Mouse (Mus musculus) spleen, postnatal 4 days (tissue): ENCODE measurements around the gene Ksr1.

Source experiments
- DNase-seq, 2 experiments: peaks; one replicate each; pipeline ENCODE4 v3.0.0; 2022; ENCODE audit warnings: low spot score in 2 of 2

Gene Ksr1

DNA sequence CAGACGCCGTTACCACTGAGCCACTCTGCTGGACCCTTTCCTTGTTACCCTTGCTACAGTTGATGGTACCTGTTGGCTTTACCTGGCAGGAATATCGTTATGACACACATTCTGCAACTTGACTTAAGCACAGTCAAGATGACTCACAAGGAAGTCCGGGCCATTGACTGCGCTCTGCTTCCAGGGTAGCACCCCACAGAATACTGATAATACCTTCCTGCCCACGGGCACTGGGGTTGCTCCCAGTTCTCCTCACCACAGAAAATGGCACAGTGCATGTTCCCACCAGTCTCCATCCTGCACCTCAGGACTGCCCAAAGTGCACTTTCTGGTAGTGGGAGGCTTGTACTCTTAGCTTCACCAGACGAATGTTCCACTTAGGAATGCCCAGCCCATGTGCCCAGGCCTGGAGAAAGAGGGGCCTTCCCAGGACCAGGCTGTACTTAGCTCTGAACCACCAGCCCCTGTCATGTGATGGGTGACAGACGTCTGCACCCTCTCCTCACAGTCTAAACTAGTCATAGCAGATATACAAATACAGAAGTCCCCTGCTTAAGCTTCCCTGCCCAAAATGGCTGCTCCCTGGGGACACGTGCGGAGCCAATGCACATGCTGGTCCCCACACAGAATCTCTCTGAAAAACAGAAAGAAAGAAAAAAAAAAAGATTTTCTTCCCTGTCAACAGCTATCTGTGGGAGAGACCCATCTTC is 52.1 kb downstream of the Ksr1 start:
- no peak for DNase-seq

GRCm38 (mm10) chr11:79093386-79093906 is 52.8 kb downstream of the Ksr1 start:
- no peak for DNase-seq

DNA sequence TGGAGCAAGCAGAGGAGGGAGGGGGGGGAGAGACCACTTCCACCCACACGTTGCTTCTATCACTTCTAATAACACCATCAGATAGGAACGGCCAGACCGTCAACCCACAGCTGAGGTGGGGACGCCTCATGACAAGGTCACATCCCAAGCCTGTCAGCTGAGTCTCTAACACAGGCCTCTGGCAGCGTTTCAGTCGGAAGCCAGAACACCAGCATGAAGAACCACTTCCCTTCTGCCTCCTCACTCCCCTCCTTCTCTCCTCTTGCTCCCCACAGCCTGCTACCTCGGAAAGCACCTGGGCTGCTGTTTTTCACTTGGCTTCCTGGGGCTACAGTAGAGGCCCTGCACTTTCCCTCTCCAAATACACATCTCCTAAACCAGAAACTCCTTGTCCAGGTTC is 53.4 kb downstream of the Ksr1 start:
- no peak for DNase-seq

GRCm38 (mm10) chr11:79092245-79092644 is 54.0 kb downstream of the Ksr1 start:
- no peak for DNase-seq

DNA sequence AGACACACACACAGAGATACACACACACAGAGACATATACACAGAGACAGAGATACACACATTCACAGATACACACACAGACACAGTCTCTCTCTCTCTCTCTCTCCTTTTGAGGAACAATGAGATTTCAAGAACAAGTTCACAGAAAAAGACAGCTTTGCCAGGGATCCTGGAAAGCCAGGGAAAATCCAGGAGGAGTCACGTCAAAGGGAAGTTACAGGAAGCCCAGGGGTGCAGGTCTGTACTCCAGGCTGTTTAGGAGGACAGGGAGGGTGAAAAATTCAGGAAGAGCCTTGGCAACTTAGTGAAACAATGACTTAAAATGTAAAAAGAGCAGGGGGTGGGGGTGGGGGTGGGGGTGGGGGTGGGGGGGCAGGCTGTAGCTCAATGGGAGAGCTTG is 56.5 kb downstream of the Ksr1 start:
- no peak for DNase-seq

DNA sequence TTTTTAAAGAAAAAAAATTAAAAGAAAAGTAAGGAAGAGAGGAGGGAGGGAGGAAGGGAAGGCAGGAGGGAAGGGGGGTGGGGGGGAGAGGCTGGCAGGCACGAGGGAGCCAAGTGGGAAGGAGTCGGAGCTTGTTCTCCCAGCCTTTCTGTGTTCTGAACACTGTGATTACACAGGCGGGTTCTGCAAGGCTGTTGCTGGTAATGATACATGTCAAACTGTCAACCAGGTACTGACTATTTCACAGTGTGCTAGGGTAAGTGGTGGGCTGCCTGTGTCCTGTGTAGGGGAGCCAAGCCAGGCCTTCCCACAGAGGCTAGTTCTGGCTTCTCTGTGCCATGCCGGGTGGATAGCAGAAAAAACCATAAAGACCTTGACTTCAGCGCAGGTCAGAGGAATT is 57.2 kb downstream of the Ksr1 start:
- no peak for DNase-seq

- no peak for DNase-seq
Observed at GRCm38 (mm10) chr11:79088325-79088724, 57.9 kb downstream of the Ksr1 start.

GRCm38 (mm10) chr11:79087731-79088311 is 58.4 kb downstream of the Ksr1 start:
- peak in 1 of 2 experiments; percentile 24 for DNase-seq

DNA sequence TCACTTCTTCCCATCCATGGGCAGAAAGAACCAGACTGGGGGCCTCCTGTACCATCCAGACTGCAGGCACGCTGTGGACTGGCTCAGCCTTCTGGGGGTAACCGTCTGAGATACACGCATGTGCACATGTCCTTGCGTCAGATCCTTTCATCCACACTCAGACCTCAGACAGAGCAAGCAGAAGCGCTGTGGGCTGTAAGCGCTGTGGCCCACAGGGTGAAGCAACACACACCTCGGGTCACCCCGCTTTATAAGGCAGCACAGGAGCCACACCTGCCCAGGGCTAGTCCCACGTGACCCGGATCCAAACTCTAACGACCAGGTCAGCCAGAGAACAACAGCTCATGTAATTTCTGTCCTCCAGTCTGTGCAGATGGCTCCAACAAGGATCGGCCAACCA is 59.4 kb downstream of the Ksr1 start:
- DNase-seq, result no peak

DNA sequence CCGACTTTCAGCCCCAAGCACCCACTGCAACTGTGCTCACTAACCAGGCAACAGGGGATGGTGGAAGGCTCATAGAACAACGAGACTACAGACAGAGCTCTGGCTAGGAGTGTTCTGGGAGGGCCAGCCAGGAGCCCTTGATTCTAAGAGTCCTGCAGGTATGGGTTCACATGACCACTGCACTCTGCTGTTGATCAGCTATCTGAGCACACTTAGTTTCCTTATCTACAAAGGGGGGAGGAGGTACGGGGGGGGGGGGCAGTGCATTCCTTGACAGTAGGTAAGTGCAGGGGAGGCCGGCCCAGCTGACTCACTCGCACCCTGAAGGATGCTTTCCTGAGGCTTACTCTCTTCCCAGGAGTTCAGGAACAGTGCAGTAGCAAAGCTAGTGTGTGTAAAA is 61.1 kb downstream of the Ksr1 start:
- no peak for DNase-seq

- DNase-seq, result no peak
Observed at GRCm38 (mm10) chr11:79083018-79083441, 63.2 kb downstream of the Ksr1 start.

GRCm38 (mm10) chr11:79080965-79081891 is 65.0 kb downstream of the Ksr1 start:
- DNase-seq, result no peak

DNA sequence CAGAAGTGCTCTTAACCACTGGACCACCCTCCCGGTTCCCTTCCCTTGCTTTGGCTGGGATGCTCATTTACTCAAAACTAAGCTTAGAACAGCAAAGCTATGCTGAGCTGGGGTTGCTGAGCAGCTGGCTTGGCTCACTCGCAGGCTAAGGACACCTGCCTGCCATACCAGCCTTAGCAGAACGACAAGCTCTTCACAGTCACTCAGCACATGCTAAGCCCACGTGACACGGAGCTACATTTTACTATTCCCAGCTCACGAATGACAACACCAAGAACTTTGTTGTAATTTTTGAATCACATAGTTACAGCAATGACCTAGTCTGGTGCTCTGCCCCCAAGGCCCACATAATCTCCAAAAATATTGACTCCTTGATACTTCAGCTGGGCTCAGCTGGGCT is 66.1 kb downstream of the Ksr1 start:
- no peak for DNase-seq

GRCm38 (mm10) chr11:79076484-79076883 is 69.7 kb downstream of the Ksr1 start:
- DNase-seq, result peak; percentile 64 to 72

DNA sequence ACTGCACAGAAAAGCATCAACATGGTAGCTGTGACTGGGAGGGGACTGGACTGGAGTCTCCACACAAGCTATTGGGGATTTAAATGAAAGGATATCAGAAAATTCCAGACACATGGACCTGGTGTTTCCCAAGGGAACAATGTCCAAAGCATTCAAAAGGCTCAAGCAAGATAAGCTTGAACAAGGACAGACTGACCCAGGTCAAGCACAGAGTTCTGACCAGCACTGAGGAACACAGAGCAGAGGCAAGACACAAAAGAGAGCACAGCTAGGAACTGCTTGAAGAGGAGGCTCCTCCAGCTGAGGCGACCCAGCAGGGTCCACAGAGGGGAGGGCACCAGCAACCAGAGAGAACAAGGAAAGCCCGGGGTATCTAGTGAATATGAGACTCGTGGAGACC is 71.2 kb downstream of the Ksr1 start:
- DNase-seq, result no peak

DNA sequence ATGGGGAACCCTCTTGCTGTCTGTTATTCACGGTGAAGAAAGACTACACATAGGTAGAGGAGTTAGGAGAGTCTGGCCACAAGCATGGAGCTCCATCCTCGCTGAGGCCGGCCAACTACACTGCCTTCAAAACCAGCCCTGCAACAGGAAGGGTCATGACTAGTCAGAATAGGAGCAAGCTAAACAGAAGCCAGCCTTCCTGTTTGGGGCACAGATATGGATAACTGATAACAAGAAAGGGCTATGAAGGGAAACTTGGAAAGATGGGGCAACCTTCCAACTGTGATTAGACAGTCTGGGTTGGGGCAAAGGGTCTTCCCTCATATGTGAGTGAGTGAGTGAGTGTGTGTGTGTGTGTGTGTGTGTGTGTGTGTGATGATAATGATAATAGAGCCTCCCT is 71.6 kb downstream of the Ksr1 start:
- no peak for DNase-seq

DNA sequence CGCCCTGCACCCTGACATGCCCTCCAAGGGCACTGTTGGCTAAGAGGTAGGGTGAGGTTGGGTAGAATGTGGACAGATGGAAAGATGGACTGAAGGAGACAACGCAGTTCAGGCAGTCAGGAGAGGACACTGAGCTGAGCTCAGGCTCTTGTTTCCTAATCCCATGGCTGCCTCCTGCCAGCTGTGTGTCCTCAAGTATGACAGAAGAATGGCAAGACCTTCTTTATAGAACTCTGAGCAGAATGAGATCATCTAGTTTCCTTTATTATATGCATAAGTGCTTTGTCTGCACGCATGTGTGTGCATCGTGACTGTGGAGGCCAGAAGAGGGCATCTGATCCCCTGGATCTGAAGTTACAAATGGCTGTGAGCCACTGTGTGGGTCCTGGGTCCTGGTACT is 72.6 kb downstream of the Ksr1 start:
- DNase-seq, result no peak

GRCm38 (mm10) chr11:79072108-79072507 is 74.1 kb downstream of the Ksr1 start:
- no peak for DNase-seq

DNA sequence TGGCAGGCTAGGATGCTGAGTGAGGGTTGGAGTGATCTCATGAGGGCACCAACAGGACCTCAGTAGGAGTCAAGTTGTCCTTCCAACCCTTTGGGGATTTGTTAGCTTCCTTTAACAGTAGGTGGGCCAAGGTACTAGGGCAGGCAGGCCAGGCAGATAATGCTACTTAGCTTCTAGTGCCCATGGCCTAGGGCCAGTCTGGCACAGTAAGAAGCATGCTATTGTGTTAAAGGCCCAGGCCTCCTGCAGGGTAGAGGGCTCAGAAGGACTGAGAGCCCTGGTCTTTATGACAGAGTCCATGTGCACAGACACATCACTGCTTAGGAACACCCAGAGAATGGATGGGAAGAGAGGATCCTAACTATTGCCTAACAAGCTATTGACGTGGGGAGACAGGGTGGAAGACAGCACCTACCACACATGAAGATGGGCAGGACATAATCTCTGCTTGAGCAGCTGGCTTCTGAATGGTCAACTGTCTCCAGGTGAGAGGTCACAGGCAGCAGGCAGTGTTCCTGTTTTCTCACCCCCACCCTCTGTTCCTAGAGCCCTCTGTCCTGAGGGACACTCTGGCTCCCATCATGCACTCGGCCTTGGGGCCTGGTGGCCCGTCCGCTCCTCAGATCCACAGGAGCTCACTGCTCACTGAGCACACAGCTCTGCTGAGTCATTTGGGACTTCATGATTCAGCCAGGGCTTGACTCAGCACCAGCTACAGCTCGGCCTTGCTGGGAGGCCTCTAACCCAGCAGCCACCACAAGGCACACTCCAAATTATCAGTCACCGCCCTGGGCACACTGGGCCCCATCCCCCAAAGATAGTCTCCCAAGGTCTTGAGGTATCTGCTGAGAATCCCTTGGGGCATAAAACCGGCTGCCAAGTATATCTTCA is 74.9 kb downstream of the Ksr1 start:
- DNase-seq, result peak in 1 of 2 experiments; percentile 61

GRCm38 (mm10) chr11:79069453-79070153 is 76.6 kb downstream of the Ksr1 start:
- DNase-seq, result peak in 1 of 2 experiments; percentile 37

DNA sequence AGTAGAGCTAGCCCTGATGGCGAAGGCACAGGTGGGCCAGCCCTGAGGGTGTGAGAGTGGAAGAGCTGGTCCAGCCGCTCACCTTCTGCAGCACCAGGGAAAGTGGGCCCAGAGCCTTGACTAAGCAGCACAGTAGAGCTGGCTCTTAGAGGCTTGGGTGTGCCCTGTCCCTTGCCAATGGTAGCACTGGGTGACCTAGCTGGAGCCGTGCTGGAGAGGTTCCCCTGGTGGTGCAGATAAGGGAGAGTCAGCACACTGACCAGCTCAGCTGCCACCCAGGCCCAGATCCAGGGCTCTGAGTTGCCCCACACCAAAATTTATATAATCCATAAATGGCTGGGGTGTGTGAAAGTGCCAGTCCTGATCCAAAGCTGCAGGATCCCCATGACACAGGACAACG is 79.0 kb downstream of the Ksr1 start:
- no peak for DNase-seq
